Mouse (Mus musculus) CH12.LX (cell line): ENCODE results near the gene Lrrc63. TPM values are rescaled to one million over a fixed set of nuclear protein-coding genes. Genes with fewer than 3 reads are reported as not detected.

Source experiments
- DNase-seq: peaks from one replicate; pipeline ENCODE4 v3.0.0-alpha.2; 2013; ENCODE audit errors: extremely low read depth
- H3K27ac ChIP-seq: 2 replicates; pipeline ENCODE4 v1.5.1; 2012; ENCODE audit warnings: low read depth, mild to moderate bottlenecking, control low read depth, moderate library complexity; ENCODE audit not compliant: insufficient read depth
- H3K27me3 ChIP-seq: replicated peaks from 2 replicates; pipeline ENCODE3; 2012; ENCODE audit warnings: inconsistent platforms
- H3K36me3 ChIP-seq, 2 experiments: replicated peaks in 1 of 2; 2 replicates each; pipeline versions ENCODE3 to v1.6.1; 2012; ENCODE audit warnings: inconsistent platforms in 1 of 2, low read length in 1 of 2, mild to moderate bottlenecking in 1 of 2, mixed read lengths in 1 of 2, moderate library complexity in 1 of 2; ENCODE audit not compliant: control insufficient read depth in 1 of 2, insufficient read depth in 1 of 2
- H3K4me1 ChIP-seq, 2 experiments: 2 replicates each; pipeline ENCODE4 v1.6.1; 2012; ENCODE audit warnings: inconsistent platforms in 1 of 2, moderate library complexity in 1 of 2; ENCODE audit not compliant: insufficient read depth in 2 of 2, control insufficient read depth in 1 of 2
- H3K4me2 ChIP-seq: 2 replicates; pipeline ENCODE4 v1.6.1; 2012; ENCODE audit warnings: low read depth, mild to moderate bottlenecking, control low read depth; ENCODE audit not compliant: poor library complexity, insufficient read depth, severe bottlenecking
- H3K4me3 ChIP-seq, 3 experiments: fragments of 150-350 bp in 1 of 3; sonication (generic) in 1 of 3; replicated peaks in 1 of 3; 2 replicates each; pipeline versions ENCODE3 to v1.5.1; 2011 to 2012; ENCODE audit warnings: low read depth in 2 of 3, low read length in 2 of 3, mild to moderate bottlenecking in 2 of 3, moderate library complexity in 2 of 3, control low read depth in 1 of 3, improper control_type of control experiment in 1 of 3, inconsistent platforms in 1 of 3, mixed read lengths in 1 of 3; ENCODE audit not compliant: poor library complexity in 1 of 3
- H3K79me2 ChIP-seq: replicated peaks from 2 replicates; pipeline ENCODE4 v1.6.1; 2012; ENCODE audit warnings: mild to moderate bottlenecking, moderate library complexity; ENCODE audit not compliant: control insufficient read depth, poor library complexity, insufficient read depth, severe bottlenecking; ENCODE audit errors: extremely low read depth
- H3K9ac ChIP-seq: 2 replicates; pipeline ENCODE4 v1.6.1; 2012; ENCODE audit warnings: low read depth, mild to moderate bottlenecking, control low read depth, moderate library complexity; ENCODE audit not compliant: insufficient read depth
- H3K9me3 ChIP-seq: replicated peaks from 2 replicates; pipeline ENCODE3; 2012; ENCODE audit warnings: low read length, inconsistent platforms, mixed read lengths
- CTCF ChIP-seq, 2 experiments: IDR thresholded peaks in 1 of 2; conservative IDR thresholded peaks in 1 of 2; 2 replicates each; pipeline ENCODE4 v1.5.1; 2011 to 2012; ENCODE audit warnings: low read depth in 2 of 2, low read length in 2 of 2, improper control_type of control experiment in 1 of 2, inconsistent platforms in 1 of 2, mild to moderate bottlenecking in 1 of 2, moderate library complexity in 1 of 2
- E2F4 ChIP-seq: IDR thresholded peaks from 2 replicates; pipeline ENCODE4 v1.6.1; 2011; ENCODE audit warnings: low read depth, low read length, improper control_type of control experiment; ENCODE audit not compliant: insufficient replicate concordance
- ELF1 ChIP-seq: IDR thresholded peaks from 2 replicates; pipeline ENCODE4 v1.6.1; 2014; ENCODE audit warnings: low read depth, mild to moderate bottlenecking, inconsistent platforms, low read length, improper control_type of control experiment
- EP300 ChIP-seq: IDR thresholded peaks from 2 replicates; pipeline ENCODE4 v1.6.1; 2011; ENCODE audit warnings: low read length, improper control_type of control experiment
- GABPA ChIP-seq: IDR thresholded peaks from 2 replicates; pipeline ENCODE4 v1.6.1; 2012; ENCODE audit warnings: low read depth, low read length, improper control_type of control experiment, inconsistent platforms; ENCODE audit not compliant: insufficient replicate concordance
- HCFC1 ChIP-seq: IDR thresholded peaks from 2 replicates; pipeline ENCODE4 v1.6.1; 2012; ENCODE audit warnings: low read depth, mild to moderate bottlenecking, inconsistent platforms, low read length, improper control_type of control experiment
- MAFK ChIP-seq: IDR thresholded peaks from 2 replicates; pipeline ENCODE4 v1.6.1; 2011; ENCODE audit warnings: low read length, improper control_type of control experiment; ENCODE audit not compliant: insufficient replicate concordance
- MAZ ChIP-seq: IDR thresholded peaks from 2 replicates; pipeline ENCODE4 v1.6.1; 2012; ENCODE audit warnings: low read depth, mild to moderate bottlenecking, inconsistent platforms, low read length, improper control_type of control experiment, moderate library complexity
- NRF1 ChIP-seq: IDR thresholded peaks from 2 replicates; pipeline ENCODE4 v1.6.1; 2014; ENCODE audit warnings: low read depth, mild to moderate bottlenecking, inconsistent platforms, low read length, improper control_type of control experiment, moderate library complexity
- POLR2A ChIP-seq: IDR thresholded peaks from 2 replicates; pipeline ENCODE4 v1.6.1; 2011; ENCODE audit warnings: low read depth, mild to moderate bottlenecking, improper control_type of control experiment, low read length
- POLR2AphosphoS2 ChIP-seq: IDR thresholded peaks from 2 replicates; pipeline ENCODE4 v1.6.1; 2011; ENCODE audit warnings: low read depth, low read length, improper control_type of control experiment
- RAD21 ChIP-seq: IDR thresholded peaks from 2 replicates; pipeline ENCODE4 v1.6.1; 2011; ENCODE audit warnings: low read depth, mild to moderate bottlenecking, low read length, improper control_type of control experiment, moderate library complexity
- SMC3 ChIP-seq: IDR thresholded peaks from 2 replicates; pipeline ENCODE4 v1.6.1; 2011; ENCODE audit warnings: low read depth, low read length, improper control_type of control experiment
- TBP ChIP-seq: conservative IDR thresholded peaks from 2 replicates; pipeline ENCODE4 v1.6.1; 2011; ENCODE audit warnings: low read depth, low read length, improper control_type of control experiment
- UBTF ChIP-seq: IDR thresholded peaks from 2 replicates; pipeline ENCODE4 v1.6.1; 2012; ENCODE audit warnings: low read depth, mild to moderate bottlenecking, inconsistent platforms, low read length, improper control_type of control experiment, moderate library complexity
- USF1 ChIP-seq: IDR thresholded peaks from 2 replicates; pipeline ENCODE4 v1.6.1; 2014; ENCODE audit warnings: low read depth, mild to moderate bottlenecking, inconsistent platforms, low read length, improper control_type of control experiment
- USF2 ChIP-seq: conservative IDR thresholded peaks from 2 replicates; pipeline ENCODE4 v1.6.1; 2011; ENCODE audit warnings: low read depth, low read length, improper control_type of control experiment
- ZC3H11A ChIP-seq: IDR thresholded peaks from 2 replicates; pipeline ENCODE4 v1.6.1; 2012; ENCODE audit warnings: low read depth, mild to moderate bottlenecking, inconsistent platforms, low read length, improper control_type of control experiment
- ZKSCAN1 ChIP-seq: IDR thresholded peaks from 2 replicates; pipeline ENCODE4 v1.6.1; 2012; ENCODE audit warnings: low read depth, inconsistent platforms, low read length, improper control_type of control experiment, borderline replicate concordance
- dilution Hi-C: fragments of 300-500 bp; cut with MboI; formaldehyde crosslinking; loops from 2 replicates; pipeline ENCODE4 v1.14.3; 2020; ENCODE audit warnings: low sequenced_read_pairs; ENCODE audit not compliant: extremely low pct_unique_long_range_greater_than_20kb, extremely low pct_ligation_motif_present
- in situ Hi-C: fragments of 300-500 bp; cut with MboI; formaldehyde crosslinking; loops from 3 replicates; pipeline ENCODE4 v1.14.3; 2019; ENCODE audit warnings: low sequenced_read_pairs, low pct_ligation_motif_present, low pct_unique_long_range_greater_than_20kb, mixed read lengths
- polyA plus RNA-seq: library from polyadenylated mRNA; unstranded; fragments of >175 nt; gene quantifications from 2 replicates; pipeline ENCODE4 v1.2.1, GENCODE M21; 2012; ENCODE audit warnings: low read depth; ENCODE audit not compliant: insufficient read length
- total RNA-seq, 2 experiments: library from RNA; depleted of rRNA; stranded (reverse); fragments of 300-350 nt in 1 of 2; fragments of >200 nt in 1 of 2; gene quantifications; 2 replicates each; pipeline ENCODE4 v1.2.3; 2012 to 2014

Lrrc63 gene
- total and polyA plus RNA-seq, 3 experiments: not detected

DNA sequence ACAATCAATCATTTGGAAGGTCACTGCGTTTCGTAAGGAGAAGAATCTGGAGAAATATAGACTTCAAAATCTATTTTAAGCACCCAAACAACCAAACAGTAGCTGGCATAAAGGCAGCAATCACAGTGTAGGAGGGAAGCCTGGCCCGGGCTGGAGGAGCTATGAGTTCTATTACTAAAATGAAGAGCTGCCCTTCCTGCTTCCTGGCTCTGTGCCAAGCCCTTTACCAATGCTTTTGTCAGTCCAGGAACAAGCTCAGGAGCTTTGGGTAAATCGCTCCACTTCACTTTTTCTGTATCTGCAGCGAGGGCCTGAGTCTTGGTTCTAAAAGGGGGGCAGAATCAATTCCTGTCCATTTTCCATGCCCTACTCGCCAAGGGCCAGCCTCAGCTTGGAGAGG lies 52.7 kb downstream of the Lrrc63 start:
- Histone ChIP-seq H3K4me3 (no peak overlapping the region), H3K9ac (no peak overlapping the region), H3K27me3 (no peaks in the 10 kb centered on the region), H3K36me3 (no peaks in the 10 kb centered on the region), H3K4me1 (peaks cover 0 to 14% of the 10 kb centered on the region in 2 experiments; a peak in 2 of 4 replicates), H3K9me3 (no peaks in the 10 kb centered on the region), H3K4me2 (no peak overlapping the region), H3K79me2 (no peaks in the 10 kb centered on the region), H3K27ac (no peak overlapping the region)
- DNase-seq: no peak
- in situ Hi-C loops: no loop called here
- TF ChIP-seq E2F4: no peak
- no peak for TF ChIP-seq RAD21
- TF ChIP-seq POLR2AphosphoS2: no peak
- TF ChIP-seq POLR2A: no peak
- TF ChIP-seq CTCF (conservative IDR thresholded peaks at IDR 0.05 in 1 of 2, IDR thresholded peaks at IDR 0.05 in 1 of 2; ENCODE audit: low read depth in 2 of 2, low read length in 2 of 2): no peak
- TF ChIP-seq HCFC1: no peak
- TF ChIP-seq MAZ: no peak
- no peak for TF ChIP-seq ZC3H11A
- TF ChIP-seq MAFK: no peak
- dilution Hi-C loops: no loop called here

- Histone ChIP-seq H3K27ac (no peak overlapping the region), H3K27me3 (no peaks in the 10 kb centered on the region)
Measured at GRCm38 (mm10) chr14:75075299-75076180, 55.1 kb downstream of the Lrrc63 start.

DNA sequence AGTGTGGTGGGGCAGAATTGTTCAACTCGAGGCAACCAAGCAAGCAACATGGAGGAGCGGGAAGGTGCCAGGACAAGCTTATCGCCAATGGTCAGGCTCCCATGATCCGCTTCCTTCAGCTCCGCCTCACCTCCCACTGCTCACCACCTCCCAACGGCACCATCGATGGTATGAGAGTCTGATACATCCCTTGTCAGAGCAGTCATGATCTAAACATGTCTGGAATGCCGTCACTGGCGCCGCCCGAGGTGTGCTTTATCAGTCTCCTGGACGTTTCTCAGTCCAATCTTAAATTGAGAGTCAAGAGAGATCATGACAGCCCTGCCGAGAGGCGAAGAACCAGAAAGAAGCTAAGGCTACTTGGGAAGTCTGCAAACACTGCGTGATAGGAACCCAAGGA lies 59.6 kb downstream of the Lrrc63 start:
- no peaks in the 10 kb centered on the region for H3K36me3 ChIP-seq
- no peaks in the 10 kb centered on the region for H3K79me2 ChIP-seq
- peaks cover 8 to 34% of the 10 kb centered on the region in 2 experiments for H3K4me1 ChIP-seq
- H3K4me3 ChIP-seq: no peak overlapping the region
- H3K9ac ChIP-seq: no peak overlapping the region
- H3K27me3 ChIP-seq: no peaks in the 10 kb centered on the region
- in situ Hi-C loops (loop anchor here (5.0 to 25.0 kb wide), 2 partner anchors 106 to 641 kb away; no protein-coding TSS in a partner anchor), dilution Hi-C loops (no loop called here)
- no peak for DNase-seq
- no peaks in the 10 kb centered on the region for H3K9me3 ChIP-seq
- H3K27ac ChIP-seq: no peak overlapping the region
- TF ChIP-seq ZKSCAN1: no peak
- TF ChIP-seq TBP: no peak
- no peak for TF ChIP-seq ZC3H11A
- no peak for TF ChIP-seq POLR2A
- TF ChIP-seq UBTF: no peak
- TF ChIP-seq MAZ: no peak
- no peak for TF ChIP-seq ELF1
- no peak for TF ChIP-seq SMC3
- no peak for TF ChIP-seq GABPA
- TF ChIP-seq NRF1: no peak
- no peak for TF ChIP-seq USF2
- no peak for TF ChIP-seq USF1
- TF ChIP-seq POLR2AphosphoS2: no peak
- H3K4me2 ChIP-seq: no peak overlapping the region

More at GRCm38 (mm10) chr14:75075299-75076180, 55.1 kb downstream of the Lrrc63 start:
- dilution Hi-C loops: no loop called here
- Histone ChIP-seq H3K36me3 (no peaks in the 10 kb centered on the region), H3K9ac (no peak overlapping the region), H3K4me3 (no peak overlapping the region), H3K4me2 (no peak overlapping the region), H3K4me1 (peaks cover 0 to 14% of the 10 kb centered on the region in 2 experiments; a peak in 2 of 4 replicates)
- DNase-seq: no peak
- no peak for TF ChIP-seq NRF1
- no peak for TF ChIP-seq E2F4
- no peak for TF ChIP-seq RAD21
- no peak for TF ChIP-seq EP300
- TF ChIP-seq UBTF: no peak
- TF ChIP-seq, all 38 proteins: peak for 0
- no peaks in the 10 kb centered on the region for H3K79me2 ChIP-seq
- no peaks in the 10 kb centered on the region for H3K9me3 ChIP-seq
- in situ Hi-C loops: no loop called here
